Mouse (Mus musculus) embryonic facial prominence, embryonic 11.5 days (tissue): ENCODE measurements around the gene Mob3a. TPM values are rescaled to one million over a fixed set of nuclear protein-coding genes. Genes with fewer than 3 reads are reported as not detected.

Experiments
- ATAC-seq: fragments of 200-750 bp; cut with Nextera tagmentation; replicated peaks from 2 replicates; pipeline ENCODE4 v1.8.0; 2017; ENCODE audit warnings: low read depth; ENCODE audit not compliant: insufficient number of reproducible peaks, low FRiP score, low TSS enrichment
- DNase-seq: peaks from one replicate; pipeline ENCODE4 v3.0.0-alpha.2; 2015; ENCODE audit warnings: low spot score
- H3K27ac ChIP-seq: fragments of 300-500 bp; sonication (generic); replicated peaks from 2 replicates; pipeline ENCODE4 v1.5.1; 2014; ENCODE audit warnings: mild to moderate bottlenecking, low read depth, low read length, control low read depth
- H3K27me3 ChIP-seq: fragments of 300-500 bp; sonication (generic); 2 replicates; pipeline ENCODE4 v1.6.1; 2014; ENCODE audit warnings: mild to moderate bottlenecking, low read length, moderate library complexity, mixed read lengths; ENCODE audit not compliant: control insufficient read depth, insufficient read depth
- H3K36me3 ChIP-seq: fragments of 300-500 bp; sonication (generic); replicated peaks from 2 replicates; pipeline ENCODE4 v1.6.1; 2014; ENCODE audit warnings: low read depth, mild to moderate bottlenecking, low read length, moderate library complexity, mixed read lengths; ENCODE audit not compliant: control insufficient read depth, insufficient read depth
- H3K4me1 ChIP-seq: fragments of 300-500 bp; sonication (generic); 2 replicates; pipeline ENCODE4 v1.6.1; 2014; ENCODE audit warnings: low read length, mixed read lengths; ENCODE audit not compliant: control insufficient read depth, insufficient read depth
- H3K4me2 ChIP-seq: fragments of 300-500 bp; sonication (generic); 2 replicates; pipeline ENCODE4 v1.6.1; 2014; ENCODE audit warnings: low read depth, mild to moderate bottlenecking, control low read depth, low read length, moderate library complexity
- H3K4me3 ChIP-seq: fragments of 300-500 bp; sonication (generic); 2 replicates; pipeline ENCODE4 v1.5.1; 2014; ENCODE audit warnings: low read depth, low read length, control low read depth
- H3K9ac ChIP-seq: fragments of 300-500 bp; sonication (generic); replicated peaks from 2 replicates; pipeline ENCODE4 v1.6.1; 2014; ENCODE audit warnings: mild to moderate bottlenecking, control low read depth, low read length
- H3K9me3 ChIP-seq: fragments of 300-500 bp; sonication (generic); replicated peaks from 2 replicates; pipeline ENCODE4 v1.6.1; 2016; ENCODE audit warnings: mild to moderate bottlenecking, low read length, inconsistent platforms, mixed read lengths; ENCODE audit not compliant: control insufficient read depth
- WGBS: fragments of 180-500 bp; shearing (Covaris S2); extraction: QIAGEN DNeasy Blood & Tissue Kit; methylation state at CpG from one replicate; pipeline ENCODE4 v1.1.7; 2014; 5-methylcytosine and 5-hydroxymethylcytosine counted together
- polyA plus RNA-seq: library from polyadenylated mRNA; unstranded; fragments of >200 nt; fragmentation: Nextera tagmentation; extraction: Ambion mirVana; gene quantifications from 2 replicates; pipeline ENCODE4 v1.2.1, GENCODE M21; 2014

Mob3a gene
- polyA plus RNA-seq, 1 experiment from 2014 or later = 42.3 TPM

DNA sequence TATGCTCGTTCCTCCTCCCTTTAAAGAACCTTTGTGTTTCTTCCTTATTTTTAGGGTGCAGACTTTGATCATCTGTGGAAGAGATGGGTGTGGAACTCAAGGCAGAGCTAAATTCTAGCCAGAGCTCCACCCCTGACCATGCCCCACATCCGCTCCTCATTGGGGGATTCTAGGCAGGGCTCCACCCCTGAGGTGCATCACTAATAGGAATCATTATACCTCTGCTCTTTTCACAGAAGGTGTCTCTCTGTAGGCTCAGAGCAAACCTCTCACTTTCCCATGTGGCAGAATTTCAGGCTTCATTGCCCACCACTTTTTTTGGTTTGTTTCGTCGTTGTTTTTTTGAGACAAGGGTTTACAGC, 43.0 kb downstream of the Mob3a start:
- Histone ChIP-seq H3K36me3 (no peaks in the 10 kb centered on the region), H3K4me3 (no peak overlapping the region), H3K4me1 (peaks cover 2% of the 10 kb centered on the region; the same call in 1 of the 2 replicates), H3K9me3 (no peaks in the 10 kb centered on the region), H3K27ac (no peak overlapping the region), H3K27me3 (no peaks in the 10 kb centered on the region), H3K9ac (no peak overlapping the region), H3K4me2 (no peak overlapping the region)
- WGBS = 75% methylated on average over 4 of the region's 4 CpGs
- DNase-seq (no peak), ATAC-seq (no peak)

DNA sequence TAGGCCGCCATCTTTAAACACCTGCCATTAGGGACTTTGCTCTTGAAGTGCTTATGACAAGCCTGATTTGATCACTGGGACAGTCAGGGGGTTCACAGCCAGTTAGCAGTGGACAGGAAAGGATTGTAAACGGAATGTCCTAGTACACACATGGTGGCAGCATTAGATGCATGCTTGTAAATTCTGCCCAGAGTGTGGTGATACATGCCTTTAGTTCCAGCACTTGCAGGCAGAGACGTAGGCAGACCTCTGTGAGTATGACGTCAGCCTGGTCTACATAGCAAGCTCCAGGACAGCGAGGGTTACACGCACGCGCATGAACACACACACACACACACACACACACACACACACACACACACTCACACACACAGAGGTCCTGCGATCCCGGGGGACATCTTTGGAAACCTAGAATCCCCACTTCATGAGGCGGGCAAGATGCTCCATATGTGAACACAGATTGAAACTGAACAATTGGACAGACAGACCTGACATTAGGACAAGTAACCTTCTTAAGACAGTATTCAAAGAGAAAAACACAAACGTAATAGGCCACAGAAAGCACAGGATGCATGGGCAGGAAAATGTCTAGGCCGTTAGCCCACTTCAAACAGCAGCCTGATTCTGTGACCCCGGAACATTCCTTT, 43.5 kb downstream of the Mob3a start:
- DNase-seq = no peak
- H3K4me3 ChIP-seq = no peak overlapping the region
- H3K9ac ChIP-seq = no peak overlapping the region
- no peak overlapping the region for H3K27ac ChIP-seq
- H3K4me2 ChIP-seq = no peak overlapping the region
- H3K9me3 ChIP-seq = no peaks in the 10 kb centered on the region
- no peak for ATAC-seq
- no peaks in the 10 kb centered on the region for H3K36me3 ChIP-seq
- H3K27me3 ChIP-seq = no peaks in the 10 kb centered on the region
- peaks cover 2% of the 10 kb centered on the region; the same call in 1 of the 2 replicates for H3K4me1 ChIP-seq
- 89% methylated on average over 14 of the region's 14 CpGs for WGBS

DNA sequence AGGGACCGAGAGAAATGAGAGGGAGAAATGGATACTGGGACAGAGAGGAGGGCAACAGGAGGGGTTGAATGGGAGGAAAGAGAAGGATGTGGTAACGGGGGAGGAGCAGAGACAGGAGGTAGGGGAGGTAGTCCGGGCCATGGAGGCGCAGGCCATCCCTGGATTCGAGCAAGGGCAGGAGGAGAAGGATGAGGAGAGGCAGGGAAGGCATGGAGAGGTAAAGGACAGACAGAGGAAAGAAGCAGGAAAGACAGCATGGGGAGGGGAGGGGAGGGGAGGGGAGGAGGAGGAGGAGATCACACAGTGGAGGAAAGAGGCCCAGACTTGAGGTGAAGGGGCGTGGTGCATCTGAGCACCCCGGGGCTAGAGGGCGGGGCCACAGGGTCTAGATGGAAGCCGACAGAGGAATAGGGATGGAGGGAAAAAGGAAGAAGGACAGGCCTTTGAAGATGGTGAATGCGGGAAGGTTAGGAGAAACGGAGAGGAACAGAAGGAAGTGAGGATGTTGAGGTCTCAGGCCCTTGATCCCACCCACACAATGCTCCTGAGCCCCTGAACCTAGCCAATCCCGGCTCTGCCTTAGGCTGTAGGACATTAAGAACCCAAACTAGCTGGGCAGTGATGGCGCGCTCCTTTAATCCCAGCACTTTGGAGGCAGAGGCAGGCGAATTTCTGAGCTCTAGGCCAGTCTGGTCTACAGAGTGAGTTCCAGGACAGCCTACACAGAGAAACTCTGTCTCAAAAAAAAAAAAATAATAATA, 44.7 kb downstream of the Mob3a start, which contains the start of gene Btbd2:
TSS of gene Btbd2 (minus strand) at position 209 of the 761 bp plus-strand sequence.
- Histone ChIP-seq H3K27me3 (no peaks in the 10 kb centered on the region), H3K4me1 (peaks cover 2% of the 10 kb centered on the region; the same call in 1 of the 2 replicates), H3K4me2 (peak within 1 kb of the TSS; percentile 88), H3K9ac (peak within 1 kb of the TSS; percentile 96), H3K9me3 (no peaks in the 10 kb centered on the region), H3K27ac (peak within 1 kb of the TSS; percentile 83), H3K4me3 (peak within 1 kb of the TSS; percentile 93), H3K36me3 (no peaks in the 10 kb centered on the region)
- ATAC-seq (no peak; the same call in 1 of the 2 replicates), DNase-seq (no peak)
- WGBS = 16% methylated on average over 15 of the region's 15 CpGs

DNA sequence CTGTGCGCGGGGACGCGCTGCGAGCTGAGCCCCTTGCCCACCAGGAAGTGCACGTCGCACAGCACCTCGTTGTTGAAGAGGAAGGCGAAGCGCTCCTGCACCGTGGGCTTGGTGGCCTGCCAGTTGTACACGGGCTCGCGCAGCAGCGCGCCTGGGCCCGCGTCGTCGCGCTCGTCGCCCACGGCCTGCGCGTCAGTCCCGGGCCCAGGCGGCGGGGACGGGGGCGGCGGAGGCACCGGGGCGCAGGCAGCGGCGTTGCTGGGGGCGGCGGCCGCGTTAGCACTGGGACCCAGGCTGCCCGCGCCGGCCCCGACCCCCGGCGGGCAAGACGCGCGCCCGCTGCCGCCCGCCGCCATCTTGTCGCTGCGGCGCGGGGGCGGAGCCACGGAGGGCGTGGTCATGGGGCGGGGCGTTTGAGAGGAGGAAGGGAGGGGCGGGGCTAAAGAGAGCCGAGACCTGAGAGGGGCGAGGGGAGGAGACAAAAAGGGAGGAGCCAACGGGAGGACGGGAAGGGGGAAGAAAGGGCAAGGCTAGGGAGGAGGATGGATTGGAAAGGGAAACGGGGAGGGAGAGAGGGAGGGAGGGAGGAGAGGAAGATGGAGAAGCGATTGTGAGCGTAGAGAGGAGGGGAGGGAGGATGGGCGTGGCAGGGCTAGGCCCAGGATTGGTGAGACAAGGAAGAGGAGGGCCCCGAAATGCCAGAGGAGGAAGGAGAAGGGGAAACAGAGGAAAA, 45.5 kb downstream of the Mob3a start:
- Histone ChIP-seq H3K27ac (peak overlapping the region; percentile 83), H3K36me3 (no peaks in the 10 kb centered on the region), H3K4me2 (peak overlapping the region; percentile 88), H3K9me3 (no peaks in the 10 kb centered on the region), H3K4me3 (peak overlapping the region; percentile 93), H3K4me1 (peaks cover 2% of the 10 kb centered on the region; the same call in 1 of the 2 replicates), H3K27me3 (no peaks in the 10 kb centered on the region), H3K9ac (peak overlapping the region; percentile 96)
- DNase-seq (peak; percentile 100), ATAC-seq (peak; percentile 63)
- under 1% methylated on average over 70 of the region's 72 CpGs for WGBS

DNA sequence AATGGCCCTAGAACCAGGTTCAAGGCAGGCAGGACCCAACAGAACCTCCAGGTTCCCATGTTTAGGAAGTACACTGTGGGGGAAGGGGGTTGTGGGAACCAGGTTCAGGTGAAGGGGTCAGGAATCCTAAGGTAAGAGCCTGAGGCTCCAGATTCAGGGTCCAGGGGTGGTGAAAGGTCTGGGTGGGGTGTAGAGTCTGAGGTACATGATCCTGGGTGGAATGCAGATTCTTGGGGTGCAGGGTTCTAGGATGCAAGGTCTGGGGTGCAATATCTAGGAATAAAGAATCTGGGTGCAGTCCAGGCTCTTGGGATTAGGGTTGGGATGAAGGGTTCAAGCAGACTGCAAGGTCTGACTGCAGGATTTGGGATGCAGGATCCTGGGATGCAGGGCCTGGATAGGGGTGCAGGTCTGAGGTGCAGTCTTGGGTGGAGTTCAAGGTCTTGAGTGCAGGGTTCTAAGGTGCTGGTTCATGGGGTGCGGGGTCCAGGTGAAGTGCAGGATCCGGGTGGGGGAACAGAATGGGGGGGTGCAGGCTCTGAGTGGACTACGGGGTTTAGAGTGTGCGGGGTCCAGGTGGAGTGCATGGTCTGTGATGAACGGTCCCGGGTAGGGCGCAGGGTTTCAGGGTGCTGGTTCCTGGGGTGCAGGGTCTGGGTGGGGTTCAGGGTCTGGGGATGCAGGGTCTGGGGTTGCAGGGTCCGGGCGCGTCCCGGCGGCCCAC, 46.2 kb downstream of the Mob3a start:
- 8% methylated on average over 12 of the region's 12 CpGs for WGBS
- no peak for DNase-seq
- ATAC-seq = peak; percentile 50
- H3K9me3 ChIP-seq = no peaks in the 10 kb centered on the region
- H3K9ac ChIP-seq = peak overlapping the region; percentile 96
- H3K36me3 ChIP-seq = no peaks in the 10 kb centered on the region
- peak overlapping the region; percentile 88 for H3K4me2 ChIP-seq
- peak overlapping the region; percentile 93 for H3K4me3 ChIP-seq
- H3K4me1 ChIP-seq = peaks cover 2% of the 10 kb centered on the region; the same call in 1 of the 2 replicates
- H3K27ac ChIP-seq = peak overlapping the region; percentile 65
- no peaks in the 10 kb centered on the region for H3K27me3 ChIP-seq

DNA sequence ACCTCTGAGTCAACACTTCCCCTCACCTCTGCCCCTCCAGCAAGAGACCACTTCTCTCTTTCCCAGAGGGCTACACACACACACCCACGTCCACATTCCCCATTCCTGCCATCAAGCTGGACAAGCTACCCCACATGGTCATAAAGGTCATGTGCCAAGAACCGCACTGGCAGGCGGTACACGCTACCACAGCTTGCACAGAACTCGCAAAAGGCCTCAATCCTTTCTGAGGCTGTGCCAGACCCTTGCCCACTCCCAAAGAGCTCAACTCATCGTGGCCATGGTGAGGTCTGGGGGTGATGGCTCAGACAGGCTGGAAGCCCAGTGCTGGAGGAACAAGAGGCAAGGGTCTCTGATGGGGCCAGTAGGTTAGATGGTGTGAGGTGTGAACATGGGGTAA, 46.9 kb downstream of the Mob3a start:
- H3K4me3 ChIP-seq = no peak overlapping the region
- no peak overlapping the region for H3K9ac ChIP-seq

DNA sequence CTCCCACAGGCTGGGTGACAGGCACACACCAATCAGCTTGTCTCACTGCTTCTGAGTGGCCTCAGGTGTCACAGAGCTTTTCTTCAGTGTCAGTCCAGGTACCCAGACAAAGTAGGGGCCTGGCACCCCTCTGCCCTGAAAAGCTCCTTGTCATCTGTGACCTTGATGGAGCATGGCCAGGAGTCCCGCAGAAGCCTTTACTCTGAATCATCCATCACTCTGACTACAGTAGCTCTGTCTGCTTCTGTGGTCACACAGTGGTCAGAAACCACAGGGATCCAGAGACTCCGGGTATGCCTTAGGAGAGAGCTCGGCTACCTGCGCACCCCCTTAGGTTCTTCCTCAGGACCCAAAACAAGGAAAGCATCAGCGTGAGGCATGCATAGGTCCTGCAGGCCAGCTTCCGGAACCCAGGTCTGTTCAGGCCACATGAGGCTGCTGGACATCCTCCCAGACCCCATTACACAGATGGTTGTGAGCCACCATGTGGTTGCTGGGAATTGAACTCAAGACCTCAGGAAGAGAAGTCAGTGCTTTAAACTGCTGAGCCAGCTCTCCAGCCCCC, 48.5 kb downstream of the Mob3a start:
- H3K4me2 ChIP-seq = no peak overlapping the region
- WGBS = 90% methylated on average over 6 of the region's 6 CpGs
- H3K36me3 ChIP-seq = no peaks in the 10 kb centered on the region; the same call in 1 of the 2 replicates
- ATAC-seq = no peak
- H3K4me3 ChIP-seq = no peak overlapping the region
- no peaks in the 10 kb centered on the region for H3K27me3 ChIP-seq
- no peak for DNase-seq
- H3K9me3 ChIP-seq = no peaks in the 10 kb centered on the region
- H3K9ac ChIP-seq = no peak overlapping the region
- H3K27ac ChIP-seq = no peak overlapping the region
- peaks cover 2% of the 10 kb centered on the region; the same call in 1 of the 2 replicates for H3K4me1 ChIP-seq

More for the DNA sequence above, 46.9 kb downstream of the Mob3a start:
- Histone ChIP-seq H3K4me1 (peaks cover 2% of the 10 kb centered on the region; the same call in 1 of the 2 replicates), H3K27me3 (no peaks in the 10 kb centered on the region), H3K27ac (no peak overlapping the region), H3K36me3 (no peaks in the 10 kb centered on the region), H3K9me3 (no peaks in the 10 kb centered on the region), H3K4me2 (peak overlapping the region; percentile 88; the same call in 1 of the 2 replicates)
- 87% methylated on average over 6 of the region's 6 CpGs for WGBS
- DNase-seq (no peak), ATAC-seq (no peak)
